Mouse (Mus musculus): Measurements from ENCODE around the gene Rhou.

DNA sequence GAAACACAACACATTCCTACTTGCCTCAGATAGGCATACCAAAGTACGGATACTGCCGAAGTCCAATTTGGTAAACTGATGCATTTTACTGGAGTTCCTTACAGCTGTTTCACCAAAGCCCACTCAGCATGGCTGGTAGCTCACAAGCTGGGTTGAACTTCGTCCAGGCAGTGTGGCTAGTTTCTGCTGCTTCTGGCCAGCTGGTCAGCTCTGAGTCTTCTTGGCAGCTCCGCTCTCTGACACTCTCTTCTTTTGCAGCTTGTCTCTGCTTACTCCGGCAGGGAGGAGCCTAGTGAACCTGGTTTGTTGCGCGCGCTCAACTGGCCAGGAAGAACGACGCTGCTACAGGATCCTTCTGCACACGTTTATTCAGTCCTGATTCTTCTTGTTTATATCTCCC is 18.1 kb upstream of the Rhou start:
- TF ChIP-seq CTCF (IDR thresholded peaks at IDR 0.05; ENCODE audit: borderline replicate concordance, control insufficient read depth, extremely low read depth, insufficient read depth, low read length, poor library complexity) (no peak), POLR2A (IDR thresholded peaks at IDR 0.05; ENCODE audit: control insufficient read depth, extremely low read depth, insufficient read depth, low read length, poor library complexity) (no peak)

All from thymus, adult 2 months (tissue).